Mouse (Mus musculus) embryonic fibroblast, embryonic 13.5 days (primary cell): Measurements from ENCODE around the gene Ppil4.

Experiments
- CTCF ChIP-seq: IDR thresholded peaks from 2 replicates; pipeline ENCODE4 v1.5.1; 2011; ENCODE audit warnings: mild to moderate bottlenecking, control low read depth, low read length, moderate library complexity, borderline replicate concordance; ENCODE audit not compliant: insufficient read depth
- POLR2A ChIP-seq: IDR thresholded peaks from 2 replicates; pipeline ENCODE4 v1.6.1; 2011; ENCODE audit warnings: low read depth, mild to moderate bottlenecking, control low read depth, low read length, moderate library complexity

- TF ChIP-seq POLR2A (no peak), CTCF (no peak)
These were observed 20.3 kb upstream of the Ppil4 start for GRCm38 (mm10) chr10:7772346-7772745.
